Mouse (Mus musculus): ENCODE results near the gene Cxadr.

DNA sequence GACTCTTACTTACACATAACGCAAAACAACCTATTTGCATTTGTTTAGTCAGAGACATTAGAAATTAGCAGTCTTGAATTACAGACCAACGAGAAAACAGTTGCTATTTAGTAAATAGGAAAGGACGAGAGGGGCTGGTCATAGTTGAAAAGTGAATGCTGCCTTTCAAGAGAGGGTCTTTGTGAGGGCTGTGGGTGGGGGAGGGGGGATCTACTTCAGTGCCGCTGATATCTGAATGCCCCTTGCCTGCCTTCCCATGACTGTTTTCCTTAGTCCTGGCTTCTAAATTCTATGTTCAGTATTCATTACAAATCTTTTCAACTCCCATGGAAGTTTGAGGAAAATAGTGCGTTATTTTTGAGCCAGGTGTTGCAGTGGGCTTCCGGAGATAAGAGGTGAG lies 12.7 kb downstream of the Cxadr start:
- TF ChIP-seq ELF1 (IDR thresholded peaks at IDR 0.05; ENCODE audit: low read depth, low read length) = no peak
- TF ChIP-seq GATA1 (IDR thresholded peaks at IDR 0.05; ENCODE audit: low read depth, low read length) = no peak
- no peak for TF ChIP-seq USF1 (IDR thresholded peaks at IDR 0.05; ENCODE audit: low read depth, low read length)
- no peak for TF ChIP-seq SMC3 (IDR thresholded peaks at IDR 0.05; ENCODE audit: low read depth, low read length)
- TF ChIP-seq ETS1 (IDR thresholded peaks at IDR 0.05; ENCODE audit: low read depth, low read length) = no peak
- TF ChIP-seq BHLHE40 (IDR thresholded peaks at IDR 0.05; ENCODE audit: borderline replicate concordance, low read depth, low read length) = no peak
- TF ChIP-seq POLR2A (IDR thresholded peaks at IDR 0.05; ENCODE audit: control insufficient read depth in 1 of 2, insufficient read depth in 1 of 2, low read depth in 1 of 2, low read length in 2 of 2, poor library complexity in 1 of 2) = no peak
- TF ChIP-seq CTCF (IDR thresholded peaks at IDR 0.05 in 2 of 3, conservative IDR thresholded peaks at IDR 0.05 in 1 of 3; ENCODE audit: control insufficient read depth in 1 of 3, insufficient read depth in 1 of 3, low read depth in 2 of 3, low read length in 3 of 3, poor library complexity in 1 of 3, severe bottlenecking in 1 of 3) = no peak
- no peak for TF ChIP-seq TAL1 (IDR thresholded peaks at IDR 0.05; ENCODE audit: low read length)
- no peak for TF ChIP-seq KAT2A (conservative IDR thresholded peaks at IDR 0.05; ENCODE audit: low read depth, low read length)
- TF ChIP-seq MXI1 (IDR thresholded peaks at IDR 0.05; ENCODE audit: low read depth, low read length) = no peak
- TF ChIP-seq TCF12 (IDR thresholded peaks at IDR 0.05; ENCODE audit: low read depth, low read length) = no peak
